Mouse (Mus musculus) thymus, postnatal 25 days (tissue): ENCODE data around the gene Chchd10.
"Not testable (repeated sequence)": the region's sequence is repeated elsewhere in the genome, so short reads cannot be mapped to it uniquely, and the experiment has no call there.

Experiments used
- DNase-seq: peaks from one replicate; pipeline ENCODE4 v3.0.0; 2022

The Chchd10 gene

DNA sequence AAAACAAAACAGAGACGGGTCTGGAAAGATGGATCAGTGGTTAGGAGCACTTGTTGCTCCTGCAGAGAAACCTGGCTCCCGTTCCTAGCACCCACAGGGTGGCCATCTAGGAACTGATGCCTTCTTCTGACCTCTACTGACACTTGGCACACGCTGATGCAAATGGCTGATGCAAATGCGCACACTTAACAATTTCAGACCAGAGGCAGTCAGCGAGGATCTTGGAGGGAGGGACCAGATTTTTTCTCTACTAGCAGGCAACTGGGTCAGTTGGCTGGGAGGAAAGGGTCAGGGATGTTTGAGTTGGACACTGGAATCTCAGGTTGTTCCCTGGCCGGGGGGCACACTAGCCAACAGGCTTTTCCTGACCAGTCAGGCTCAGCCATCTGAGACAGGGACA is at the start of gene Chchd10:
Gene Chchd10 (plus strand): TSS at position 240 of the 400 bp plus-strand sequence.
- DNase-seq, result no peak

DNA sequence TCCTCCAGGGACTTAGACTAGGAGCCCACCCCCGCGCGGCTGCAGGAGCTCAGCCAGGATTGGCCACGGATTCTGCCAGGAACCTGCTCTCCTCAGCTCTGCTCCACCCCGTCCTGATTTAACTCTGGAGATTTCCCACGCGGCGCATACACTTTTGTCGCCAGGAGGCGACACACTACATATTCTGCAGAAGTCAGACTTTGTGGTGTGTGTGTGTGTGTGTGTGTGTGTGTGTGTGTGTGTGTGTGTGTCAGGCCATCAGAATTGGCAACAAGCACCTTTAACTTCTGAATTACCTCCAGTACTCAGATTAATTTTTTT is 49.7 kb upstream of the Chchd10 start:
- peak; percentile 65 for DNase-seq

DNA sequence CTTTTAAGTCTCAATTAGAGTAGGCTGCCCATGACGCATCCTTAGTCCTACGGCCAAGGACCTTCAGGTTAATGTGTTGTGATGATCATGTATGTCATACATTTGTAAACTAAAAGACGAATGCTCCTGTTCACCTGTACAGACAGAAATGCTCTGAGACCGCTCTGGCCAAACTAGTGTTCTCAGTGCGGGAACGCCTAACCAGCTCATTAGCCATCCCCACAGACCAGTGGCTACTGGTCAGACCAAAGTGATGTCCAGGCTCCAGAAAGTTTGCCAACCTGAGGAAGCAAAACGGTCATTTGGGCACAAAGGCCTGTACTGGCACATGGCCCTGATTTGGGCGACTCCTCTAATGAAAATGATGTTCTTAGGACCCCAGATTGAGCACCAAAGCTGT is 48.2 kb upstream of the Chchd10 start:
- DNase-seq, result no peak

DNA sequence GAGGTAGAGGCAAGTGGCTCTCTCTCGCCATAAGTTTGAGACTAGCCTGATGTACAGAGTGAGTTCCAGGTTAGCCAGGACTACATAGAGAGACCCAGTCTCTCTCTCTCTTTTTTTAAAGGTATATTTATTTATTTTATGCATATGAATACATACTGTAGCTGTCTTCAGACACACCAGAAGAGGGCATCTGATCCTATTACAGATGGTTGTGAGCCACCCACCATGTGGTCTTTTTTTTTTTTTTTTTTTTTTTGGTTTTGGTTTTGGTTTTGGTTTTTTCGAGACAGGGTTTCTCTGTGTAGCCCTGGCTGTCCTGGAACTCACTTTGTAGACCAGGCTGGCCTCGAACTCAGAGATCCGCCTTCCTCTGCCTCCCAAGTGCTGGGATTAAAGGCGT is 45.4 kb upstream of the Chchd10 start:
- not testable (repeated sequence) for DNase-seq

DNA sequence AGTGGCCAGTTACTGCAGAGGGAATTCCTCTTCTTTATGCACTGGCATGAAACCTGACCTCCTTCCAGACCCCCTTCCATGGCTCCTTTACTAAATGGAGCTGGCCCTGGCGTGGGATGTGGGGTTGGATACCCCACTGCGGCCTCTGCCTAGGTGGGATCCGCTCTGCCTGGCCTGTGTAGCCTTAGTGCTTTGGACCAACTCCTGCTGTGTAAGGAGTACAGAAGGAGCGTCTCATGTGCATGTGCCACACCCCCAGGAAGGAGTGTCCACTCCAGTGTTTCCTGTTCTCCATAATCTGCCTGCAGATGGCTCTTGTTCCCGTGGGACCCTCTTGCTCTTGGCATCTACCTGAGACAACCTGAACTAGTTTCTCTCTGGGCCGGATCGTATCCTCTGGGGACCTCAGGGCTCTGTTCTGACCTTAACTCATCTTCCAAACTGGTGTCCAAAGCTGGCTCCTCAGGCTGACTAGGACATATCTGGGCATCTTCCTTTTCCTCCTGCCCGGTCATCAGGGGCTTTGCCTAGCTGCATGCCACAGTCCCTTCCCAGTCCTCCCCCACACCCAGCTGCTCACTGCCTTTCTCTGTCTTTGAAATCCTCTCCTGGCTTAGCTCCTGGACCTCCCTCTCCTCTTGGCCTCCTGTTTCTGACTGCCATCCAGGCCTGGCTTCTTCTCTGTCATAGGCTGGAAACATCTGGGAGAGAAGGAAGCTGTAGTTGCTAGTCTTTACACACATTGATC is 43.4 kb upstream of the Chchd10 start:
- no peak for DNase-seq

DNA sequence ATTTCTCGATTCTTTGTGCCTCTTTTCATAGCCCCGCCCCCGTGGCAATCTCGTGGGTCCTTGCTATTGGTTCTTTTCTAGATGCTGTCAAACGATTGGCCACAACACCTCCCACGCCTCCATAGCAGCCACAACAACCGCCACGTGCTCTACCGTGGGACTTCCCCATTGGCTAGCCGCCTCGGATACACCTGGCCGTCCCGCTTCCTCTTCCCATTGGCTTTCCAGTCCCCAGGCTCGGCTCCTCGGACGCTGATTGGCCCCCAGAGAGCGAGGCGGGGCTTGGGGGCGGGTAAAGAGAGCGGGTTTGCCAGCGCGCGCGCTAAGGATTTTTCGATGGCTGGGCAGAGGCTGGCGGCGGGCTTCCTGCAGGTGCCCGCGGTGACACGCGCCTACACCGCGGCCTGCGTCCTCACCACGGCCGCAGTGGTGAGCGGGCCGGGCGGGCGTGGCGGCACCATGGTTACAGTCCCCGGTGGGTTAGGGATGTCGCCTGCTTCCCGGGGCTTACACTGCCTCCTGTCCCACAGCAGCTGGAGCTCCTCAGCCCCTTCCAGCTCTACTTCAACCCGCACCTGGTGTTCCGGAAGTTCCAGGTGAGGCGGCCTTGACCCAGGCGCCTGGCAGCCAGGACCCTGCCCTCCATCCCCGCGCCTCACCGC is 39.7 kb upstream of the Chchd10 start, which contains the start of gene Derl3:
Gene Derl3 (plus strand): TSS at position 325 of the 662 bp plus-strand sequence.
- peak; percentile 95 for DNase-seq

DNA sequence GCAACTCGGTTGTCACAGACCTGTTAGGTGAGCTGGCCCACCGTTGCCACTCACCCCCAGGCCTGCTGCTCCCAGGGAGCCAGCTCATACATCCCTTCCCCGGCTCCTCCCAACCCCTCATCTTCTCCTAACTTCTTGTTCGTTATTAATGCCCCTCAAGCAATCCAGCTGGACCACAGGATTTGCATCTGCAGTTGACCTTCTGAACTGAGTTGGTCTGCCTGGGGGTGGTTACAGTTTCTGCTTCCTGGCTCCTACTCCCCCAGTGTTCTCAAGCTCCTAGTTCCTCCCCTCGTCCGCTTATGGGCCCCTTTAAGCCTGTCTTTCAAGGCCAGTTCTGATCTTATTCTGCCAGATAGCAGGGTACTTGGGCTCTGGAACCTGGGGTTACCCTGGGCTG is 38.3 kb upstream of the Chchd10 start:
- DNase-seq, result no peak

DNA sequence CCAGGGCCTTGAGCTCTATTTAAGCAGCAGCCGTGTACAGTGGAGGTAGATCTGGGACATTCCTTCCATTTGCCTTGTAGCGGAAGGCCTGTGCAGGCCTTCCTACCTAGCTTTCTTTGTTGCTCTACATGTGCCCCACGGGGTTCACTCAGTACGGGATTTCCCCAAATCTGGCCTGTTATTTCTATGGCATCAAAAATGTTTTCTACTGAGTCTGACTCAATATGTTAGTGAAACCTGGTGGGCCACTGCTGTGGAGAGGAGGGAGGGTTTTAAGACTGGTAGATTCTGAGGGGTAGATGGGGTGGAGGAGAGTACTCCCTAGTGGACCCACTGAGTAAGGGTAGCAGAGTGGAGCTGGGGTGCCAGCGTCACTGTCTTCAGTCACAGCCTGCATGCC is 37.2 kb upstream of the Chchd10 start:
- no peak for DNase-seq

DNA sequence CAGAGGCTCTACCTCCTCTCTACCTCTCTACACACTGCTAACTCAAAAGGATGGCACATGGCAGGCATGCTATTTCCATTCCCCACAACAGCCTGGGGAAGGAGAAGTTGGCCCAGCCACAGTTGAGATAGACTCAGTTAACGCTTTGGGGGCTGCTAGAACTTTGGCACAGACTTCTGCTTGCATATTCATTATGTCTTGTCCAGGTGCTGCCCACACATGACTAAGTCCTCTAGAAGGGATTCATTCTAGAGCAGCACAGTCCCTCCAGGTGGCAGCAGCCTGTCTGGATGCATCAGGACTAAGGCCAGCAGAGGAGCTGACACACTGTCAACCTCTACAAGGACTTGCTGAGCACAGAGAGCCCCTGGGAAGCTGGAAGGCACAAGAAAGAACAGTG is 36.7 kb upstream of the Chchd10 start:
- DNase-seq, result no peak

DNA sequence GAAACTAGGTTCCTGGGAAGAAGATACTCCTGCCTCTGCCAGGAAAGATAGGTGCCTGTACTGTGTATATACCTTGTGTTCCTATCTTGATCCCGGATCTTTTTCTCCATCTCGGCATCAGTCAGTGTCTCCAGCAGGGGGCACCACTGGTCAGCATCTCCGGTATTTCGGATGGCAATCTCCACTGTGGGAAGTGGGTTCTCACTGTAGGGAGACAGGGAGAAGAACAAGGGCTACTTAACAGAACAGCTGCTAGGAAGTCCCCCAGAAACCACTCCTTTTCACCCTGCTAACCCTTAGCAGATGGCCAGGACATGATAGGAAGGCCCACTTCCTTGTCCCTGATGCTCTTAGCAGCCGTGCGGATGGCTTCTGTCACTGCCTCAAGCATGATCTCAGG is 35.6 kb upstream of the Chchd10 start:
- peak; percentile 40 for DNase-seq

DNA sequence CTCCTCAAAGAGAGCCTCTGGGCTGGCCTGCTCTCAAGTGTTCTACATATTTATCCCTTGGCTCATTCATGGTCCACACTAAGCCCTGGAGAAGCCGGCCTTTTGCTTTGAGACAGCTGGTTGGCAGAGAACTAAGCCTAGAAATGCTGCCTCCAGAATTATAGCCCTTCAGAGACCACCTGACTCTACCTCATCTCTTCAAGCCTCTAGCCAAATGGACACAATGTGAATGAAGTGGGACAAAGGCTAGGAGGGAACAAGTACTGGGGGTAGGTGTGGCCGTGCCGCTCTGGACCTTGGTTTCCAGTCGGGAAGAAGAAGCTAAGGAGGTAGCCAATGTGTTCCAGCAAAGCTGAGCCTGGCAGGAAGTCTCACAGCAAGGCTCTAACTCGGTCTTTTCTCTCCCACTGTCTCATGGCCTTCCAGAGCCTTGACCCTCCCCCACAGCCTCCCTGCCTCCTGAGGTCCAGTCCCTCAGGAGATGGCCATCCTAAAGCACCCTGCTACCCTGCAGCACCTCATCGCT is 34.8 kb upstream of the Chchd10 start:
- no peak for DNase-seq

DNA sequence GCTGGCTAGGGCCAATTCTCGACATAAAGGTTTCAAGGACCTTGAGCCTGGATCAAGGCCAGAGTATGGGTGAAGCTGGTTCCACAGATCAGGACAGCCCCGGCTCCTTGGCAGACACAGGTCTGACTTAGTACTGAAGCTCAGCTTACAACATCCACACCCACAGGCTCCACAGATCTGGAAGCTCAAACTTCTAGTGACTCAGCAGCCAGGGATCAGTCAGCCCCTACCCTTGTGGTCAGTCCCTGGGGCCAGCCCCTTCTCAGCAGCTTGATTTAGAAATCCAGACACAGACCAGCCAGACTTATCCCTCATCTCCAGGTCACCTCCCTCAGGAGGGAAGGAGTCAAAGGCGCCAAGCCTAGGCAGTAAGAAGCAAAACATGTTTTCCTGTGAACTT is 34.1 kb upstream of the Chchd10 start:
- DNase-seq, result no peak

DNA sequence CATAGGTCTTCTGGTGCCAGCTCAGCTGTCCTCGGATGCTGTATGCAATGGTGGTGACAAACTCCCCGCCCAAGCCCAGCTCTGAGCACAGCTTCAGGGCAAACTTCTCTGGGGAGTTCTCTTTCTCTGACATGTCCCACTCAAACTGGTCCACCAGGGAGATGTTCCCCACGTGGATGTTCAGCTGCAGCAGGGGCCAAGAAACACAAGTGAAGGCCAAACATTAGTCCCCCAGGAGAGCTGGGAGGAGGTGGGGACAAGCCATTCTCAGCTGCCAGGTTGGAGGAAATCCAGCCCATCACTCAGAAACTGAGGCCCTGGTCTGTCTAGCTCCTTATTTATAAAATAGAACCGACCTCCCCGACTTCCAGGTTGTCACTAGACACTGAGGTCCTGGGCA is 28.5 kb upstream of the Chchd10 start:
- DNase-seq, result no peak

DNA sequence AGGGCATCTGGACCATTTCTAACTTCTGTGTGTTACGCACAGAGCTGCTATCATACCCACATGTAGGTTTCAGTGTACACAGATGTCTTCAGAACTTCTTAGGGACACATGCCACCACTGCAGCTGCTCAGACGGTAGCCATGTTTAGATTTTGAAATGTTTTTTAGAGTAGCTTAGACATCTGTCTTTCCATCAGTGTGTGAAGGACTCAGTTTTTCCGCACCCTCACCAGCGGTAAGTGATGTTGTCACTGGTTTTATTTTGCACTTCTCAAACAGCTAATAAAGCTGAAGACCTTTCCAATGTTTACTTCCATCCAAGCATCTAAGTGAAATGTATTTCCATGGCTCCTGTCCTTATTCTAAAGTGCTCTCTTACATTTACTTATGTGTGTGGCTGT is 26.0 kb upstream of the Chchd10 start:
- no peak for DNase-seq

DNA sequence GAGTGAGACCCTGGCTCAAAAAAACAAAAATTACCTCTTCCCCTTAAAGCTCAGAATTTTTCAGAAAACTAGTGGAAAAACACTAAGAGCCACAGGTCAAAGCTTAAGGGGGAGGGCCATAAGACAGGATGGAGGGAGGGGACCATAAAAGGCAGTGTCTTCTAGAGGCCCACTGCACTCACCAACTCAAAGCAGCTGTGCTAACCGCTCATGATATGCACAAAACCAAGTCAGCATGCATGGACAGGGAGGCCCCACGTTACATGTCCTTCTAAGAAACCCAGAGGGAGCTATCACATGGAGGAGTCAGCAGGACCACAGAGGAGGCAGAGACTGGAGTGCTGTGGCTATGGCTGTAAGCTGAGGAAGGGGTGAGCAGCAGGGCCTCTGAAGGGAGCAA is 22.2 kb upstream of the Chchd10 start:
- no peak for DNase-seq

DNA sequence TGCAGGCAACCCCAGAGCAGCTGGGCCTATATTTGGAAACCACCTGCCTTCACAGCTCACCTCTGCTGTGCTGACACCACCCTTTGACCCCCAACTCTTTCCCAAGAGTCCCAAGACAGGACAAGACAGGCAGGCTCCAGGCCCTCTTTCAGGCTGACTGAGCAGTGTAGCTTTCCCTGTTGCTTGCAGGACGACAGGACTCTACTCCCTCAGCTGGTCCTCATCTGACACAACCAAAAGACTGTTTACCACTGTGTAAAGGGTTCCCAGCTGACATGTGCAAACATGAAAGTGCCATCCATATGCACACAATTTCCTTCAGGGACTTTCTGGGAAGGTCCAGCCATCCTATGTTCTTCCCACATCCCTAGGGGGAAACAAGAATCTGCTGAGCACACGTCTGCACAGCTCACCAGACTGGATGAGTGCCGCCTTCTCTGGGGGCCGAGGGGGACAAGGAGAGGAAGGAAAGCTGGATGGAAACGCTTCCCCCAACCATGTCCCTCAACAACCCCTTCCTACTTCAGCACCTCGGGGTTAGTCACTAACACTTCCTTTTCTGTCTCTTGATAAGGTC is 19.8 kb upstream of the Chchd10 start:
- DNase-seq, result no peak

DNA sequence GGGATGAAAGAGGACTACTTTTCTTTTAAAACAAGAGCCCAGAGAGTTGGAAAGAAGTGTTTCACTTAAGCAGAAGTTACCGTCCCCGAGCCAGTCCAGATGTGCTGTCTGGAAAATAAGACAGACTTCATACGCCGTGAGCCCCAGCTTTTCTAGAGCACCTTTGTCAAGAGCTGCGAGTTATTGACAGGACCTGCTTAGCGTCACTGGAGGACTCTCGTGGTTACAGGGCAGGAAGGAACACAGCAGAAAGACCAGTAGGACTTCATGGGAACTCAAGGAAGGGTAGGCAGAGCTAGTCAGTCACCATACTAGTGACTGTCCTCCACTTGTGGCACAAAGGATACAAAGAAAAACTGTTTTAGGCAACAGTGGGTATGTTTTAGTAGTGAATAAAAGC is 17.4 kb upstream of the Chchd10 start:
- no peak for DNase-seq

DNA sequence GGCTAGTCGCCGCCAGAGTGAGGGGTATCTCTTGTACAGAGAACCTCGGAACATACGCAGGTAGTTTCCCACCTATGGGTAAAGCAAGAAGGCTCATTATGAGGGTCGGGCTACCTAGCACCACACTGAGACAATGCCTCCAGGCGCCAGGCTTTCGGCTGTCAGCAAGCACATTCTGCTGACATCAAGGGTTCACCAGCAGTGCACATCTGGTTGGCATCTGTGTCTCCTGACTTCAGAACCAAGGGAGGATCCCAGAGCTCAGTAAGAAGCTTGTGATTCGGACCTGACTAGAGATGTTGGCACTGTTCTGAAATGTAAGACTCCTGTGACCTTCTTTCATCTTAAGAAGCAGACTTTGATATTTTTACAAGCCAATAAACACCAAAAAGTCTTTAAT is 16.1 kb upstream of the Chchd10 start:
- no peak for DNase-seq

DNA sequence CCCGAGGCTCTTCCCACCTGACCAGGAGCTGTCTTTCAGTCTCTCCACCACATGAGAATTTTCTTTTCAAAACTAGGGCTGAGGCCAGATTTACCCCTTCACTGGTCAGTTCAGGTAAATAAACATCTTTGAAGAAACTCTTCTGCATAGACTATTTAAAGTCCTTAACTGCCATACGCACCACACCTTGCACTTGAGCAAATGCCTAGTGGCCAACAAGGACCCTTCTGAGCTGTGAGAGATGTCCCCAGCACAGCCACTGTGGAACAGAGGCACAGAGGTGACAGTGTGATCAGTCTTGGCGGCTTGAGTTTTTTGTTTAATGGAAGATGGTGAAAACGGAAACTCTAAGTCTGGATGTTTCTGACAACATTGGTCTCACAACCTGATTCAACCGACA is 13.9 kb upstream of the Chchd10 start:
- DNase-seq, result no peak

DNA sequence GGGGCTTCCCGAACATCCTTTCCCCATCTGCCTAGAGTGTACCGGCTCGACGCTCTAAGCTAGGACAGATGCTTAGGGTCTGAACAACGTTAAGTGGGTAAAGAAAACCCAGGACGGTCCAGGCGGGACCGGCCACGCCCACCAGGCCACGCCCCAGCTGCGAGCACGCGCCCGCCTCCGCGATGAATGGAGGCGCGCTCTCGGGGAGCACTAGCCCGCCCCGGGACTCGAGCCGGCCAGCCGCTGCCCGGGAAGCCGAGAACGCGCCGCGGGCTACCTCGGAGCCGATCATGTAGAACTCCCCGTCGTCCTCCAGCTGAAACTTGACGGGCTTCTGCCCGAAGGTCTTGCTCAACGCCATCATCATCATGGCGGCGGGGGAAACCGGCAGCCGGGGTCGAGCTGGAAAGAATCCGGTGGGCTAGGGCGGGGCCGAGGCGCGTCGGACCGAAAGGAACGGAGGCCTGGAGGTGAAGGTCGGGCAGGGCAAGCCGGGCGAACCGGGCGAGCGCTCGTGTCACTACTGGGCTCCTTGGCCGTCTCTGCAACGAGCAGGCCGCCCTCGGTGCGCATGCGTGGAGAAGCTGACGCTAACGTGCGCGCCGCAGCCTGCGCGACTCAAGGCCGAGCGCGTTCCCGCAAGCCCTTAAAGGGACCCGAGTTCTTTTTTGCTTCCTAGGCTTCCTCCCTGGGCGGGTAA is 11.8 kb upstream of the Chchd10 start, which contains the start of gene Smarcb1:
Gene Smarcb1 (minus strand): TSS at position 592 of the 700 bp plus-strand sequence.
- peak; percentile 93 for DNase-seq

DNA sequence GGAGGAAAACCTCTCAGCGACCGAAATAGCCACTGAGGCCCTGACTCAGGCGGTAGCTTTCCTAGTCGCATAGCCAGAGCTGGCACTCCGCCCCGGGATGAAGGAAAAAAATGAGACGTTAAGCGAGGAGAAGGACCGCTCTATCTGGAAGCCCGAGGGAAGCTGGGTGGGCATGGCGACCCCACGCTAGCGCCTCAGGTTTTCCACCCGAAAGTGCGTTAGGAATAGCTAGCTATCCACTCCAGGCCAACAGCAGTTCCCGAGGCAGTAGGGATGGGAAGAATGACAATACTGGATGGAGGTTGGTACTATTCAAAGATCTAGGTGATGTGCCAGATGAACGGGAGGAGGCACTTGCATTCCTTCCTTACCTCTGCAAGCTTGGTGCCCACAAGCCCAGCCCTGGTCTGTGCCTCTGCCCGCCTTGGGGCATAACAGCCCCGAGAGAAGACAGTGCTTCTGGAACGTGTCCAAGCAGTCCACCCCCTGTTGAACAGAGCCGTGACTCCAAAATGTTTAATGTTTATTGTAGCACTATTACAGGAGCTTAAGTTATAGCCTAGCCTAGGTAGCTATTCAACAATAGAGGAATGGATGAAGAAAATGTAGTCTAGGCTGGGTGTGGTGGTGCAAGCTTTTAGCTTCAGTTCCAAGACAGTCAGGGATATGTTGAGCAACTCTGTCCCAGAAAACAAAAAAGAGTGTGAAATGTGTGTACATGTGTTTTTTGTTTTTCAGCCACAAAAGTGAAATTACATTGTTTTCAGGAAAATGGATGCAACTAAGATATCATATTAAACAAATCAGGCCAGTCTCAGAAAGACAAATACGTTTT is 11.0 kb upstream of the Chchd10 start:
- no peak for DNase-seq

DNA sequence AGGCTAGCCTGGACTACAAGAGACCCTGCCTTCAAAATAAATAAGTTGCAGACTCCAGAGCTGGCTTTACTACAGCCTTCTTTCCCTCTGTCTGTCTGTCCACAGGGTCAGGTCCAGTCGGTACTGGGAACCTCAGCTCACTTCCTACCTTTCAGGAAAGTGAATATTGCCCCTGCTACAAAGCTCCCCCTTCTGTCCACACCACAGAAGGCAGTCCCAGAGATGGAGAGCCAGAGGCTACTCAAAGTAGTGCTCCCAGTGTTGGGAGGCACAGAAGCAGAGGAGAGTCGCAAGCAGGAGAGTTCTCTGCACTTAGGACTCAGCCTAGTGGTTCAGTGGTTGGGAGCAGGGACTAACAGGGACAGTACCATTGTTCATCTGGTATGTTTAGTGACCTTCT is 8.6 kb upstream of the Chchd10 start:
- no peak for DNase-seq

DNA sequence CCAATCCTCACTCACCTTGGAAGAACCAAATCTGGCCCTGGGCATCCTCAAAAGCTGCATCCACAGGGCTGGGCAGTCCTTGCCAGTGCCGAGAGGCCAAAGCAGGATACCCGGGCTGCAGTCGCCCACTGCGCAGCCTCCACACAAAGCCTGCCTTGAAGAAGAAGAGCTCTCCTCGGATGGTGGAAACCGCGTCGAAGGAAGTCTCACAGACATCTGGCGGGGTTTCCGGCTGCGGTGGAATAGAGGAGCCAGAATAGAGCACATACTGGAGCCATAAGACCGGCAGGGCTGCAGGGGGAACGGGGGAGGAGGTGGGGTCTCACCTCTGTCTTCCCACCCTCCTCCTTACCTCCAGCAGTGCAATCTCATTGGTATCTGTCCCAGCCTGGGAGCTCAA is 6.5 kb upstream of the Chchd10 start:
- peak; percentile 29 for DNase-seq
